Mouse (Mus musculus) heart, postnatal 0 days (tissue): ENCODE results near the gene Aim2.

ENCODE experiments used
- CTCF ChIP-seq: IDR thresholded peaks from 2 replicates; pipeline ENCODE4 v1.5.1; 2016; ENCODE audit warnings: antibody characterized with exemption, control low read depth, low read depth
- EP300 ChIP-seq: IDR thresholded peaks from 2 replicates; pipeline ENCODE4 v1.6.1; 2016; ENCODE audit warnings: antibody characterized with exemption, low read depth

DNA sequence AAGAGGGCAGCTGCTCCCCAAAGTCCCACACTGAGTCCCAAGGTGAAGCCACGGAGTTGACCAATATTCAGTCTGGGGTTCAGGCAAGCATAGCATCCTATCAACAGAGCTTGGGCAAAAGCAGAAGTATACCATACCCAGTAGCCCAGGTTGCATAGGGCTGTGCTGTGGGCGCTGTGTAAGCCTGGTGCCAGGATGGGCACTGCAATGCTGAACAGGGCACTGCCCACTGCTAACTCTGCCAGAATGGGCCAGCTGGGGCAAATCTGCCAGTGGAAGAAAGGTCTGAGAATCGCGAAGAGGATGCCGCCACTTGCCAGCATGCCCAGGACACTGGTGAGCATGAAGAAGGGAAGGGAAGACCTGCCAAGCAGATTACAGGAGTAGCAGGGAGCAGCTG is 18.3 kb upstream of the Aim2 start:
- TF ChIP-seq CTCF = no peak
- no peak for TF ChIP-seq EP300
